Mouse (Mus musculus): ENCODE measurements at regions not wholly inside any gene's neighbourhood (a gene's known extent, or its start where the extent isn't known, plus 50 kb on each side); places are given as distances from the start of the nearest gene placed in this dataset.

GRCm38 (mm10) chr3:52763660-52764059, 253.4 kb downstream of the Cog6 start:
- no peak overlapping the region for H3K9ac ChIP-seq (replicated peaks; ENCODE audit: low read depth, low read length)
- no peaks in the 10 kb centered on the region for H3K36me3 ChIP-seq (ENCODE audit: control insufficient read depth, insufficient read depth, low read length)
- H3K27me3 ChIP-seq (ENCODE audit: control insufficient read depth, insufficient read depth, low read length) = no peaks in the 10 kb centered on the region
- H3K4me2 ChIP-seq (ENCODE audit: low read depth, low read length) = no peak overlapping the region
- WGBS = 89% methylated on average over 5 of the region's 5 CpGs
- no peak for ATAC-seq (ENCODE audit: low read depth)
- H3K4me1 ChIP-seq (ENCODE audit: control insufficient read depth, insufficient read depth, low read length) = no peaks in the 10 kb centered on the region
- no peak overlapping the region for H3K27ac ChIP-seq (ENCODE audit: low read depth, low read length)
- H3K9me3 ChIP-seq (ENCODE audit: control insufficient read depth, low read length) = no peaks in the 10 kb centered on the region
- H3K4me3 ChIP-seq (ENCODE audit: low read depth, low read length) = no peak overlapping the region

GRCm38 (mm10) chr3:52762549-52762948, 254.5 kb downstream of the Cog6 start:
- no peaks in the 10 kb centered on the region for H3K27me3 ChIP-seq (ENCODE audit: control insufficient read depth, insufficient read depth, low read length)
- no peak overlapping the region for H3K9ac ChIP-seq (replicated peaks; ENCODE audit: low read depth, low read length)
- H3K4me3 ChIP-seq (ENCODE audit: low read depth, low read length) = no peak overlapping the region
- H3K4me2 ChIP-seq (ENCODE audit: low read depth, low read length) = no peak overlapping the region
- no peak for ATAC-seq (ENCODE audit: low read depth)
- 91% methylated on average over 6 of the region's 6 CpGs for WGBS
- no peak overlapping the region for H3K27ac ChIP-seq (ENCODE audit: low read depth, low read length)
- no peaks in the 10 kb centered on the region for H3K9me3 ChIP-seq (ENCODE audit: control insufficient read depth, low read length)
- no peaks in the 10 kb centered on the region for H3K4me1 ChIP-seq (ENCODE audit: control insufficient read depth, insufficient read depth, low read length)
- H3K36me3 ChIP-seq (ENCODE audit: control insufficient read depth, insufficient read depth, low read length) = no peaks in the 10 kb centered on the region

DNA sequence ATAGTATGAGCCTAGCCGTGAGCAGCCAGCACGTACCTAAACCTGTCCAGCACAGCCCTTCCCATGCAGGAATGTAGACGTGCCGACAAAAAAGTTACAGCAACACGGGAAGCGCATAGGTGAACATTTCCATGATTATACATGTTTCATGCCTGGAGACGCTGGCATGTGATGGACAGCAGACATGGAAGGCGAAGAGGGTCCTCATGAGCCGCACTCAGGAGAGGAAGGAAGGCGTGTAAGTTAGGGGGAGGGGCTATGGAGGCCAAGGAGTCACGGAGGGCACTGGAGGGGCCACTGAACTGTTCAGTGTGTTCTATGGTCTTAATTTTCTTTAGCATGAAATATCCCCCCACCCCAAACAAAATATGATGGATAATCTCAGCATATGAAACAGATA, 257.2 kb downstream of the Cog6 start:
- Histone ChIP-seq H3K4me2 (ENCODE audit: low read depth, low read length) (no peak overlapping the region), H3K9ac (replicated peaks; ENCODE audit: low read depth, low read length) (no peak overlapping the region), H3K27ac (ENCODE audit: low read depth, low read length) (no peak overlapping the region), H3K4me1 (ENCODE audit: control insufficient read depth, insufficient read depth, low read length) (no peaks in the 10 kb centered on the region), H3K4me3 (ENCODE audit: low read depth, low read length) (no peak overlapping the region), H3K9me3 (ENCODE audit: control insufficient read depth, low read length) (no peaks in the 10 kb centered on the region), H3K36me3 (ENCODE audit: control insufficient read depth, insufficient read depth, low read length) (no peaks in the 10 kb centered on the region), H3K27me3 (ENCODE audit: control insufficient read depth, insufficient read depth, low read length) (no peaks in the 10 kb centered on the region)
- ATAC-seq (ENCODE audit: low read depth) = no peak
- 92% methylated on average over 11 of the region's 11 CpGs for WGBS

DNA sequence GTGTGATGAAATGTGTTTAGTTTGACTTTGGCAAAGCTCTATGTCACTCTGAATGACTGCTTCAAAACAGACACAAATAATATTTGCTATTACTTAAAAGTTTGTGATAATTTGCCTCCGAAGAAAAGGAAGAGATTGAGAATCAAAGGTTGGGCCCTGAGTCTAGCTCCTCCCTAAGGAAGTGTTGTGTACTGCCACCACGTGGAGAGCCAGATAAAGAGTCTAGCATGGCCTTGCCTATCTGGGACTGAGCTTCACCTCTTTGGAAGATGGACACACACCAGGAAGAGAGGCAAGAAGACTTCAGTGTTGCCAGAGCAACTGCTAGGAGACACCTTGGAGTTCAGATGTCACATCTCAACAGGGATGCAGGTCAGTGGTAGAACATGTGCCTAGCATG, 258.5 kb downstream of the Cog6 start:
- no peaks in the 10 kb centered on the region for H3K36me3 ChIP-seq (ENCODE audit: control insufficient read depth, insufficient read depth, low read length)
- H3K4me1 ChIP-seq (ENCODE audit: control insufficient read depth, insufficient read depth, low read length) = no peaks in the 10 kb centered on the region
- no peak overlapping the region for H3K4me2 ChIP-seq (ENCODE audit: low read depth, low read length)
- H3K27me3 ChIP-seq (ENCODE audit: control insufficient read depth, insufficient read depth, low read length) = no peaks in the 10 kb centered on the region
- 42% methylated on average over 2 of the region's 2 CpGs for WGBS
- no peak overlapping the region for H3K4me3 ChIP-seq (ENCODE audit: low read depth, low read length)
- no peak for ATAC-seq (ENCODE audit: low read depth)
- no peak overlapping the region for H3K27ac ChIP-seq (ENCODE audit: low read depth, low read length)
- no peak overlapping the region for H3K9ac ChIP-seq (replicated peaks; ENCODE audit: low read depth, low read length)
- no peaks in the 10 kb centered on the region for H3K9me3 ChIP-seq (ENCODE audit: control insufficient read depth, low read length)

DNA sequence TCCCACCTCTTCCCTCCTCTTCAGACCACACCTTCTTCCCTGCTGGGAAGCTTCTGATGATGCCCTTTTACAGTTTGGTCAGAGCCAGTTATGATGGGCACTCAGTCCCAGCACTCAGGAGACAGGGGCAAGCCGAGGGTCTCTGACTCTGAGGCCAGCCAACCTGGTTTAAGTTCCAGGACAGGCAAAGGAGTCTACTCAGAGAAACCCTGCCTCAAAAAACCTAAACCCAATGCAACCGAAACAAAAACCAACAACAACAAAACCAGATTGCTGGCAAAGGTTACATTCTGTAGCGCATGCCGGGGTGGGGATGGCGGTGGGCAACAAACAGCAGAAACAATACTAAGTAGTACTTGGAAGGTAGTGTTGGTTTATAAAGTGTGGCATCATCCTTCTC, 260.2 kb downstream of the Cog6 start:
- 95% methylated on average over 5 of the region's 5 CpGs for WGBS
- ATAC-seq (ENCODE audit: low read depth) = no peak

GRCm38 (mm10) chr3:52756006-52756405, 261.0 kb downstream of the Cog6 start:
- Histone ChIP-seq H3K4me3 (ENCODE audit: low read depth, low read length) (no peak overlapping the region), H3K4me1 (ENCODE audit: control insufficient read depth, insufficient read depth, low read length) (no peaks in the 10 kb centered on the region), H3K27ac (ENCODE audit: low read depth, low read length) (no peak overlapping the region), H3K27me3 (ENCODE audit: control insufficient read depth, insufficient read depth, low read length) (no peaks in the 10 kb centered on the region), H3K9ac (replicated peaks; ENCODE audit: low read depth, low read length) (no peak overlapping the region), H3K9me3 (ENCODE audit: control insufficient read depth, low read length) (no peaks in the 10 kb centered on the region), H3K36me3 (ENCODE audit: control insufficient read depth, insufficient read depth, low read length) (no peaks in the 10 kb centered on the region), H3K4me2 (ENCODE audit: low read depth, low read length) (no peak overlapping the region)
- ATAC-seq (ENCODE audit: low read depth) = no peak
- WGBS = 92% methylated on average over 5 of the region's 5 CpGs

More for the DNA sequence above, 260.2 kb downstream of the Cog6 start:
- Histone ChIP-seq H3K9me3 (ENCODE audit: control insufficient read depth, low read length) (no peaks in the 10 kb centered on the region), H3K36me3 (ENCODE audit: control insufficient read depth, insufficient read depth, low read length) (no peaks in the 10 kb centered on the region), H3K4me1 (ENCODE audit: control insufficient read depth, insufficient read depth, low read length) (no peaks in the 10 kb centered on the region), H3K27me3 (ENCODE audit: control insufficient read depth, insufficient read depth, low read length) (no peaks in the 10 kb centered on the region), H3K27ac (ENCODE audit: low read depth, low read length) (no peak overlapping the region), H3K4me3 (ENCODE audit: low read depth, low read length) (no peak overlapping the region), H3K4me2 (ENCODE audit: low read depth, low read length) (no peak overlapping the region), H3K9ac (replicated peaks; ENCODE audit: low read depth, low read length) (no peak overlapping the region)

GRCm38 (mm10) chr3:52754978-52755377, 262.1 kb downstream of the Cog6 start:
- no peaks in the 10 kb centered on the region for H3K9me3 ChIP-seq (ENCODE audit: control insufficient read depth, low read length)
- no peak overlapping the region for H3K4me3 ChIP-seq (ENCODE audit: low read depth, low read length)
- WGBS = 44% methylated on average over 6 of the region's 6 CpGs
- H3K4me2 ChIP-seq (ENCODE audit: low read depth, low read length) = no peak overlapping the region
- H3K36me3 ChIP-seq (ENCODE audit: control insufficient read depth, insufficient read depth, low read length) = no peaks in the 10 kb centered on the region
- H3K27ac ChIP-seq (ENCODE audit: low read depth, low read length) = no peak overlapping the region
- no peaks in the 10 kb centered on the region for H3K4me1 ChIP-seq (ENCODE audit: control insufficient read depth, insufficient read depth, low read length)
- no peak for ATAC-seq (ENCODE audit: low read depth)
- H3K27me3 ChIP-seq (ENCODE audit: control insufficient read depth, insufficient read depth, low read length) = no peaks in the 10 kb centered on the region
- H3K9ac ChIP-seq (replicated peaks; ENCODE audit: low read depth, low read length) = no peak overlapping the region

DNA sequence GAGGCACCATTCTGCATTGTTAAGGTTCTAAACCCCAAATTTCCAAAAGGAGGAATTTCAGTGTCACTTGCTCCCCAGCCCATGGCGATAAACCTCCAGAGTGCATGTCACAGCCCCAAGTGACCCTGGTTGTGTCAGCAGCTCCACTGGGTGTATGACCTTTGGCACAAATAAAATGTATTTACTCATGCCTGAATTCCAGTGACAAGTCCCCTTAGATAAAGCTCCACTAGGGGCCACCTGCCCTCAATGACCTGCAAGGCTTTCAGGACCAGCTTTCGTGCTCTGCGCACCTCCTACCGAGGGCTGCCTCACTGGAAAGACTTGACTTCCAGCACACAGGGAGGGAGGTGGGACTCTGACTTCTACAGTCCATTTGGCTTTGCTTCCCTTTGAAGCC, 262.6 kb downstream of the Cog6 start:
- no peak overlapping the region for H3K27ac ChIP-seq (ENCODE audit: low read depth, low read length)
- no peaks in the 10 kb centered on the region for H3K27me3 ChIP-seq (ENCODE audit: control insufficient read depth, insufficient read depth, low read length)
- 53% methylated on average over 4 of the region's 4 CpGs for WGBS
- H3K9ac ChIP-seq (replicated peaks; ENCODE audit: low read depth, low read length) = no peak overlapping the region
- H3K36me3 ChIP-seq (ENCODE audit: control insufficient read depth, insufficient read depth, low read length) = no peaks in the 10 kb centered on the region
- no peaks in the 10 kb centered on the region for H3K9me3 ChIP-seq (ENCODE audit: control insufficient read depth, low read length)
- ATAC-seq (ENCODE audit: low read depth) = no peak
- H3K4me1 ChIP-seq (ENCODE audit: control insufficient read depth, insufficient read depth, low read length) = no peaks in the 10 kb centered on the region
- H3K4me3 ChIP-seq (ENCODE audit: low read depth, low read length) = no peak overlapping the region
- no peak overlapping the region for H3K4me2 ChIP-seq (ENCODE audit: low read depth, low read length)

- H3K27me3 ChIP-seq (ENCODE audit: control insufficient read depth, insufficient read depth, low read length) = no peaks in the 10 kb centered on the region
- no peaks in the 10 kb centered on the region for H3K4me1 ChIP-seq (ENCODE audit: control insufficient read depth, insufficient read depth, low read length)
- no peak overlapping the region for H3K4me3 ChIP-seq (ENCODE audit: low read depth, low read length)
- WGBS = 54% methylated on average over 3 of the region's 3 CpGs
- H3K27ac ChIP-seq (ENCODE audit: low read depth, low read length) = no peak overlapping the region
- no peak overlapping the region for H3K9ac ChIP-seq (replicated peaks; ENCODE audit: low read depth, low read length)
- no peak for ATAC-seq (ENCODE audit: low read depth)
- H3K9me3 ChIP-seq (ENCODE audit: control insufficient read depth, low read length) = no peaks in the 10 kb centered on the region
- no peaks in the 10 kb centered on the region for H3K36me3 ChIP-seq (ENCODE audit: control insufficient read depth, insufficient read depth, low read length)
- H3K4me2 ChIP-seq (ENCODE audit: low read depth, low read length) = no peak overlapping the region
Observed at GRCm38 (mm10) chr3:52746917-52747316, 270.1 kb downstream of the Cog6 start.

DNA sequence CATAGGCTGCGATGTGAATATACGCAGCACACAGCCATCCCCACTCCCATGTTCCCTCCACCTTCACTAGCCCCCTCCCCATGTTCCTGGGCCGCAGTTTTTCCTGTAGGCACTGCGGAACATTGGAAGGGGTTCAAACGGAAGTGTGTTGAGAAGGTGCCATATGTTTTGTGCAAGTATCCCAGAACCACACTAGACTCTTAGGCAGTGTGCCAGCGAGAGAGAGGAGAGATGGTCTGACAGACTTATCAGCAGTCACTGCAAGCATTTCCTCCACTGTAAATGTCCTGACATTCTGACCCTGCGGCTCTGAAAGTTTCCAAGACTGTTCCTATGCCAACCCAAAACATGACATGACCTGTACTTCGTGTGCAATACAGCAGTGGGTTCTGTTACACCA, 272.7 kb downstream of the Cog6 start:
- Histone ChIP-seq H3K4me2 (ENCODE audit: low read depth, low read length) (no peak overlapping the region), H3K9me3 (ENCODE audit: control insufficient read depth, low read length) (no peaks in the 10 kb centered on the region), H3K4me3 (ENCODE audit: low read depth, low read length) (no peak overlapping the region), H3K36me3 (ENCODE audit: control insufficient read depth, insufficient read depth, low read length) (no peaks in the 10 kb centered on the region), H3K27ac (ENCODE audit: low read depth, low read length) (no peak overlapping the region), H3K4me1 (ENCODE audit: control insufficient read depth, insufficient read depth, low read length) (no peaks in the 10 kb centered on the region), H3K27me3 (ENCODE audit: control insufficient read depth, insufficient read depth, low read length) (no peaks in the 10 kb centered on the region), H3K9ac (replicated peaks; ENCODE audit: low read depth, low read length) (no peak overlapping the region)
- ATAC-seq (ENCODE audit: low read depth) = no peak
- 78% methylated on average over 8 of the region's 8 CpGs for WGBS

All from neural tube, embryonic 14.5 days (tissue).